Mouse (Mus musculus) CH12.LX (cell line): ENCODE results near the gene Ilf3. TPM values are rescaled to one million over a fixed set of nuclear protein-coding genes. Genes with fewer than 3 reads are reported as not detected.

Source experiments
- DNase-seq: peaks from one replicate; pipeline ENCODE4 v3.0.0-alpha.2; 2013; ENCODE audit errors: extremely low read depth
- H3K27ac ChIP-seq: 2 replicates; pipeline ENCODE4 v1.5.1; 2012; ENCODE audit warnings: low read depth, mild to moderate bottlenecking, control low read depth, moderate library complexity; ENCODE audit not compliant: insufficient read depth
- H3K27me3 ChIP-seq: replicated peaks from 2 replicates; pipeline ENCODE3; 2012; ENCODE audit warnings: inconsistent platforms
- H3K36me3 ChIP-seq, 2 experiments: replicated peaks in 1 of 2; 2 replicates each; pipeline versions ENCODE3 to v1.6.1; 2012; ENCODE audit warnings: inconsistent platforms in 1 of 2, low read length in 1 of 2, mild to moderate bottlenecking in 1 of 2, mixed read lengths in 1 of 2, moderate library complexity in 1 of 2; ENCODE audit not compliant: control insufficient read depth in 1 of 2, insufficient read depth in 1 of 2
- H3K4me1 ChIP-seq, 2 experiments: 2 replicates each; pipeline ENCODE4 v1.6.1; 2012; ENCODE audit warnings: inconsistent platforms in 1 of 2, moderate library complexity in 1 of 2; ENCODE audit not compliant: insufficient read depth in 2 of 2, control insufficient read depth in 1 of 2
- H3K4me2 ChIP-seq: 2 replicates; pipeline ENCODE4 v1.6.1; 2012; ENCODE audit warnings: low read depth, mild to moderate bottlenecking, control low read depth; ENCODE audit not compliant: poor library complexity, insufficient read depth, severe bottlenecking
- H3K4me3 ChIP-seq, 3 experiments: fragments of 150-350 bp in 1 of 3; sonication (generic) in 1 of 3; replicated peaks in 1 of 3; 2 replicates each; pipeline versions ENCODE3 to v1.5.1; 2011 to 2012; ENCODE audit warnings: low read depth in 2 of 3, low read length in 2 of 3, mild to moderate bottlenecking in 2 of 3, moderate library complexity in 2 of 3, control low read depth in 1 of 3, improper control_type of control experiment in 1 of 3, inconsistent platforms in 1 of 3, mixed read lengths in 1 of 3; ENCODE audit not compliant: poor library complexity in 1 of 3
- H3K79me2 ChIP-seq: replicated peaks from 2 replicates; pipeline ENCODE4 v1.6.1; 2012; ENCODE audit warnings: mild to moderate bottlenecking, moderate library complexity; ENCODE audit not compliant: control insufficient read depth, poor library complexity, insufficient read depth, severe bottlenecking; ENCODE audit errors: extremely low read depth
- H3K9ac ChIP-seq: 2 replicates; pipeline ENCODE4 v1.6.1; 2012; ENCODE audit warnings: low read depth, mild to moderate bottlenecking, control low read depth, moderate library complexity; ENCODE audit not compliant: insufficient read depth
- H3K9me3 ChIP-seq: replicated peaks from 2 replicates; pipeline ENCODE3; 2012; ENCODE audit warnings: low read length, inconsistent platforms, mixed read lengths
- BHLHE40 ChIP-seq: IDR thresholded peaks from 2 replicates; pipeline ENCODE4 v1.6.1; 2011; ENCODE audit warnings: mild to moderate bottlenecking, low read depth, low read length, improper control_type of control experiment
- CHD1 ChIP-seq: IDR thresholded peaks from 2 replicates; pipeline ENCODE4 v1.6.1; 2012; ENCODE audit warnings: low read depth, low read length, improper control_type of control experiment, inconsistent platforms
- ELF1 ChIP-seq: IDR thresholded peaks from 2 replicates; pipeline ENCODE4 v1.6.1; 2014; ENCODE audit warnings: low read depth, mild to moderate bottlenecking, inconsistent platforms, low read length, improper control_type of control experiment
- GABPA ChIP-seq: IDR thresholded peaks from 2 replicates; pipeline ENCODE4 v1.6.1; 2012; ENCODE audit warnings: low read depth, low read length, improper control_type of control experiment, inconsistent platforms; ENCODE audit not compliant: insufficient replicate concordance
- HCFC1 ChIP-seq: IDR thresholded peaks from 2 replicates; pipeline ENCODE4 v1.6.1; 2012; ENCODE audit warnings: low read depth, mild to moderate bottlenecking, inconsistent platforms, low read length, improper control_type of control experiment
- IRF4 ChIP-seq: IDR thresholded peaks from 2 replicates; pipeline ENCODE4 v1.6.1; 2014; ENCODE audit warnings: low read depth, mild to moderate bottlenecking, inconsistent platforms, low read length, improper control_type of control experiment
- JUN ChIP-seq: IDR thresholded peaks from 2 replicates; pipeline ENCODE4 v1.6.1; 2011; ENCODE audit warnings: low read depth, mild to moderate bottlenecking, low read length, improper control_type of control experiment, moderate library complexity; ENCODE audit not compliant: insufficient read depth
- JUND ChIP-seq: conservative IDR thresholded peaks from 2 replicates; pipeline ENCODE4 v1.6.1; 2011; ENCODE audit warnings: low read depth, low read length, improper control_type of control experiment
- MAFK ChIP-seq: IDR thresholded peaks from 2 replicates; pipeline ENCODE4 v1.6.1; 2011; ENCODE audit warnings: low read length, improper control_type of control experiment; ENCODE audit not compliant: insufficient replicate concordance
- MEF2A ChIP-seq: IDR thresholded peaks from 2 replicates; pipeline ENCODE4 v1.6.1; 2014; ENCODE audit warnings: low read depth, mild to moderate bottlenecking, inconsistent platforms, low read length, improper control_type of control experiment, borderline replicate concordance
- MXI1 ChIP-seq: IDR thresholded peaks from 2 replicates; pipeline ENCODE4 v1.6.1; 2011; ENCODE audit warnings: mild to moderate bottlenecking, low read depth, low read length, improper control_type of control experiment
- MYC ChIP-seq: IDR thresholded peaks from 2 replicates; pipeline ENCODE4 v1.6.1; 2011; ENCODE audit warnings: low read depth, mild to moderate bottlenecking, improper control_type of control experiment, low read length
- NRF1 ChIP-seq: IDR thresholded peaks from 2 replicates; pipeline ENCODE4 v1.6.1; 2014; ENCODE audit warnings: low read depth, mild to moderate bottlenecking, inconsistent platforms, low read length, improper control_type of control experiment, moderate library complexity
- POLR2A ChIP-seq: IDR thresholded peaks from 2 replicates; pipeline ENCODE4 v1.6.1; 2011; ENCODE audit warnings: low read depth, mild to moderate bottlenecking, improper control_type of control experiment, low read length
- SIN3A ChIP-seq: IDR thresholded peaks from 2 replicates; pipeline ENCODE4 v1.6.1; 2012; ENCODE audit warnings: low read length, improper control_type of control experiment, inconsistent platforms
- TBP ChIP-seq: conservative IDR thresholded peaks from 2 replicates; pipeline ENCODE4 v1.6.1; 2011; ENCODE audit warnings: low read depth, low read length, improper control_type of control experiment
- USF1 ChIP-seq: IDR thresholded peaks from 2 replicates; pipeline ENCODE4 v1.6.1; 2014; ENCODE audit warnings: low read depth, mild to moderate bottlenecking, inconsistent platforms, low read length, improper control_type of control experiment
- USF2 ChIP-seq: conservative IDR thresholded peaks from 2 replicates; pipeline ENCODE4 v1.6.1; 2011; ENCODE audit warnings: low read depth, low read length, improper control_type of control experiment
- ZNF384 ChIP-seq: IDR thresholded peaks from 2 replicates; pipeline ENCODE4 v1.6.1; 2012; ENCODE audit warnings: low read depth, low read length, improper control_type of control experiment, inconsistent platforms
- dilution Hi-C: fragments of 300-500 bp; cut with MboI; formaldehyde crosslinking; loops from 2 replicates; pipeline ENCODE4 v1.14.3; 2020; ENCODE audit warnings: low sequenced_read_pairs; ENCODE audit not compliant: extremely low pct_unique_long_range_greater_than_20kb, extremely low pct_ligation_motif_present
- in situ Hi-C: fragments of 300-500 bp; cut with MboI; formaldehyde crosslinking; loops from 3 replicates; pipeline ENCODE4 v1.14.3; 2019; ENCODE audit warnings: low sequenced_read_pairs, low pct_ligation_motif_present, low pct_unique_long_range_greater_than_20kb, mixed read lengths
- polyA plus RNA-seq: library from polyadenylated mRNA; unstranded; fragments of >175 nt; gene quantifications from 2 replicates; pipeline ENCODE4 v1.2.1, GENCODE M21; 2012; ENCODE audit warnings: low read depth; ENCODE audit not compliant: insufficient read length
- total RNA-seq, 2 experiments: library from RNA; depleted of rRNA; stranded (reverse); fragments of 300-350 nt in 1 of 2; fragments of >200 nt in 1 of 2; gene quantifications; 2 replicates each; pipeline ENCODE4 v1.2.3; 2012 to 2014

Ilf3 gene
- total and polyA plus RNA-seq, 3 experiments, result 72.8 to 128 (median 77.3) TPM

DNA sequence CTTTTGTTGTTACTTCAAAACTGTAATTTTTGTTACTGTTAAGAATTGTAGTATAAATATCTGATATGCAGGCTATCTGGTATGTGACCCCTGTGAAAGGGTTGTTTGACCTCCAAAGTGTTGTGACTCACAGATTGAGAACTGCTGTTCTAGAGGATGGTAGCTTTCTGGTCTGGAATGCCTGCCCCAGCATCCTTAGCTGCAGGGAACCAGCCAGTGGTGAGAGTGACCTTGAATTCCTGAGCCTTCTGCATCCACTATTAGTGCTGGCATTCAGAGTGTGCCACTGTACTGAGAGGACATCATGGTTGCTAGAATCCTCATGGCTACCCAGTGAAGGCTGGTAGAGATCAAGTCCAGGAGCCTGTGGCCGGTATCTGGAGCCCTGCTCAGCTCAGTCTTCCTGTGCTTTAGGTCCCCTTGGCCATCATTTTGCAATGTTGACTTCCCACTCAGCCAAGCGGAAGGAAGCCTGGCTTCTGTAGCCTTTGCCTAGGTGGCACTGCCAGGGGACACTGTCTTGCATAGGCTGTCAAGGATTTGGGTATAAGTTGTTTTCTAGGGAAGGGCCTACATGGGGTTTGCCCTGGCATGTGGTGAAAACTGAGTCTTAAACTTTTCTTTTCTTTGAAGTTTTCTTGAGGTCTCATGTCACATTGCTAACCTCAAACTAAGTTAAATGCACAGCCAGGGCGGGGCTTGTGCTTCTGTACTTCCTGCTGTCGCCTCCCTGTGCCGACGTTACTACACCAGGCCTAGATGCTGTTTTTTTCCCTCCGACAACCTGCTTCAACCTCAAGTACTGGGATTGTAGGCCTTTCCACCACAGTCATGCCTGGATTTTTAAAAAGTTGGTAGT, 68.3 kb downstream of the Ilf3 start:
- Histone ChIP-seq H3K4me3 (no peak overlapping the region), H3K27ac (no peak overlapping the region), H3K9ac (no peak overlapping the region), H3K27me3 (no peaks in the 10 kb centered on the region), H3K36me3 (peaks cover 7 to 70% of the 10 kb centered on the region in 2 experiments), H3K4me2 (no peak overlapping the region), H3K9me3 (no peaks in the 10 kb centered on the region), H3K79me2 (peaks cover 19% of the 10 kb centered on the region), H3K4me1 (peaks cover 13 to 46% of the 10 kb centered on the region in 2 experiments)
- dilution Hi-C loops, result no loop called here
- TF ChIP-seq MEF2A (no peak), GABPA (no peak), CHD1 (no peak), BHLHE40 (no peak), USF2 (no peak), NRF1 (no peak), USF1 (no peak), ELF1 (no peak), SIN3A (no peak), TBP (no peak), IRF4 (no peak), MYC (no peak), JUND (no peak), ZNF384 (no peak), MAFK (no peak), HCFC1 (no peak)
- in situ Hi-C loops, result no loop called here
- no peak for DNase-seq

DNA sequence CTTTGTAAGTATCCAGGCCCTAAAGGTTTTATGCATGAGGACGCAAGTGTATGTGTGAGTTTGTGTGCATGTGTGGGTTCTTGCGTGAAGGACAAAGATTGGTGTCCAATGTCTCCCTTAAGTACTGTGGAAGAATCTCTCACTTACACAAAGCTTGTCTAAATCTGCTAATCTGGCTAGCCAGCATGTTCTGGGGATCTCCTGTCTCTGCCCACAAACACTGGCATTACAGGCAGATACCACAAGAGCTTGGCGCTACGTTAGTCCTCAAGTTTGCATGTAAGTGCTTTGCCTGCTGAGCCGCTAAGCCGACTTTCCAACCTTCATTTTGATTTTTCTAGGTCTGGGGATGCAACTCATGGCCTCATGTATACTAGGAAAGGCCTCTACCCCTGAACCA, 69.9 kb downstream of the Ilf3 start:
- H3K9me3 ChIP-seq, result no peaks in the 10 kb centered on the region
- no peaks in the 10 kb centered on the region for H3K27me3 ChIP-seq
- H3K4me3 ChIP-seq, result no peak overlapping the region
- H3K4me2 ChIP-seq, result no peak overlapping the region
- H3K79me2 ChIP-seq, result peaks cover 15% of the 10 kb centered on the region
- H3K4me1 ChIP-seq, result peaks cover 13 to 43% of the 10 kb centered on the region in 2 experiments
- H3K36me3 ChIP-seq, result peaks cover 6 to 72% of the 10 kb centered on the region in 2 experiments
- in situ Hi-C loops (no loop called here), dilution Hi-C loops (no loop called here)
- no peak overlapping the region for H3K9ac ChIP-seq
- no peak for TF ChIP-seq MYC
- TF ChIP-seq POLR2A, result no peak
- TF ChIP-seq JUN, result no peak
- TF ChIP-seq USF2, result no peak
- TF ChIP-seq MXI1, result no peak
- no peak overlapping the region for H3K27ac ChIP-seq
- no peak for DNase-seq
